Mouse (Mus musculus) cerebellum, adult 8-10 months (tissue): Measurements from ENCODE around the gene Atl2.

ENCODE experiments used
- DNase-seq: peaks from one replicate; pipeline ENCODE4 v3.0.0; 2022

The Atl2 gene

DNA sequence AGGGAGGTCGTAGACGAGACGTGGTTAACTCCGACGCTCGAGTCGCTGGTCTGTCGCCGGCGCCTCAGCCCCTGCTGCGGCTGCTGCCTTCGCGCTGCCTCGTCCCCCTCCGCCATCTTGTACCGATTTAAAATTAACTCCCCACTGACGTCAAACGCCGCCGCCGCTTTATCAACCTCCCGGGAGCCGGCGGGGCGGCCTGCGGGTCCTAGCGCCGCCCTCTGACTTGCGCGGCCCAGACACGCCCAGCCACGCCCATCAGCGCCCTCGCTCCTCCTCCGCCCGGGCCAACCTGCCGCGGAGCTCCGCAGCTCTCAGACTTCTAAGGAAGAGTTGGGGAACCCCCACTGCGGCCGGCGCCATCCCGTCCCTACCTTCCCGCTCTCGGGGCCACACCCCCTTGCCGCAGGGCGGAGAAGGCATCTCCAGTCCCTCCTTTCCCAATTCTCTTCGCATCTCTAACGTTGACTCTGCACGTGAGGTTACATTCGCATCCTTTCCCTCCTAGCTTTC lies at the start of gene Atl2:
Gene Atl2, minus strand, starts transcription at position 213 of the 513 bp plus-strand sequence.
- peak; percentile 88 for DNase-seq

DNA sequence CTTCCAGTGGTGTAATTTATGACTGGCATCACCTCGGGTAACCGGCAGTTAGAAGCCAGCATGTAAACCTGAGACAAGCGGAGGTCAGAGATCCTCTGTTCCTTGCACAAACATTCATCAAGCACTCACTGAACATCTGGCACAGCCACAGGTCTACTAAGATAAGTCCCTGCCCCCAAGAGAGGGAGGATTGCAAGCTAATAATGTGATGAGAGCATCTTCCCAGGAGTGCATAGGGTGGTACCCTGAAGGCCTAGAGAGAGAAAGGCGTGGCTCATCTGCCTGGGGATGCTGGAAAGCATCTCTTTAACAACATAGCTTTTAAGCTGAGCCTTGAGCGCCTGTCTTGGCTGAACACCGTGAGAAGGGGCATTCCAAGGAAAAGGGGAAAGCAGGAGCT lies 48.9 kb upstream of the Atl2 start:
- DNase-seq, result no peak

DNA sequence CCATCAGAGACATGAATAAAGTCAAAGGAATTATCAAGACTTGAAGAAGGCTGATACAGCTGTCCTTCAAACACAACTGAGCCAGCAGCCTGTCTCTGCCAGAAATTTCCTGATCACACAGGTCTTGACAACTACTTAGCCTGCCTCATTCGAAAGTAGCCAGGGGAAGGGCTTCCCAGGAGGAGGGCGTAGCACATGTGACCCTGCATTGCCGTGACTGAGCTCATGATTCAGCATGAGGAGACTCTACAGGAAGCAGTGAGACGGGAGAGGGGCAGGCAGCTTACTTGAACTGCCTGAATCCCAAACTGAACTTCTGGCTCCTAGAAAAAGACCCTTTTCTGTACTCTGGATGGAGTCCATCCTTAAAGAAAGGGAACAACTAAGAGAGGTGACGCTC lies 46.5 kb upstream of the Atl2 start:
- DNase-seq, result no peak

DNA sequence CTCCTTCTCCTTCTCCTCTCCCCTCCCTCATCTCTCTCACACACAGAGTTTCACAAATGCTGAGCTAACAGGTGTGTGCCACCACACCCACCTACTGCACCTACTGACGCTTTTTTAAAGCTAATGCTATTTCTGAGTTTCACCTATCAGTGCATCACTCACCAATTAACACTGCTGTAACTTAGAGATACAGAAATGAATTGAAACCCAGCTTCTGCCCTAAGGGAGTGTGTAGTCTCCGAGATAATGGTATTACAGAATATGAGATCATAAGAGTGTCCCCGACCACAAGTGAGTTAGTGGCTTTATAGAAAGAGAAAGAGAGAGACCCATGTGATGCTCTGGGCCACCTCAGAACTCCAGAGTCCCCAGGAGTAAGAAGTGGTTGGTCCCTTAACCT lies 43.2 kb upstream of the Atl2 start:
- DNase-seq, result no peak

DNA sequence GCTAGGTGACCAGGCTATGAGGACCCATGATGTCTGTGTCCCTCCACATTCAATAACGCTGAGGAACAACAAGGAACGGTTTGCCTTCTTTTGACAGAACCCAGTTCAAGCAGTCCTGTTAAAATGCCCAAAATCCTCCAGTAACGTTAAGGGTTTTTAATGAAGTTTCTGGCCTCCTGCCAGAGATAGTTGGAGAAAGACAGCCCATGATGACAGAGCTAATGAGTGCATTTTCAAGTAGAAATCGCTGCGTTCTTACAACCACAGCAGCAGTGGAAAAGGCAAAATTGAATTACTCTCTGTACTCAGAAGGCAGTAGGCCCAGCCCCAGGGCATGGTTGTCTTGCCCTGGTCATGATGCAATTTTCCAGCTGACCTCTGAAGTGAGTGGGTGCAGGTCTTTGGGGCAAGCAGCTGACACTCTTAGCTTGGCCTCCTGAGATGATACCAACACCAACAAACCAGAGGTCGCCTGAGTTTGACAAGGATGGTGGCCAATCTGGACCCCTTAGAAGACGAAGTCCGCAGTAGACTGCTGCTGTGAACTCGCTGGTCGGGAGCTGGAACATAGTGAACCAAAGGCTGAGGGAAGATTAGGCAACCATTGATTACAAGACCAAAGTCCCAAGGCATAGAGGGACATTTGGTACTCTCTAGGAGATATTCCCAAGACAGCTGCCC lies 42.1 kb upstream of the Atl2 start:
- no peak for DNase-seq

DNA sequence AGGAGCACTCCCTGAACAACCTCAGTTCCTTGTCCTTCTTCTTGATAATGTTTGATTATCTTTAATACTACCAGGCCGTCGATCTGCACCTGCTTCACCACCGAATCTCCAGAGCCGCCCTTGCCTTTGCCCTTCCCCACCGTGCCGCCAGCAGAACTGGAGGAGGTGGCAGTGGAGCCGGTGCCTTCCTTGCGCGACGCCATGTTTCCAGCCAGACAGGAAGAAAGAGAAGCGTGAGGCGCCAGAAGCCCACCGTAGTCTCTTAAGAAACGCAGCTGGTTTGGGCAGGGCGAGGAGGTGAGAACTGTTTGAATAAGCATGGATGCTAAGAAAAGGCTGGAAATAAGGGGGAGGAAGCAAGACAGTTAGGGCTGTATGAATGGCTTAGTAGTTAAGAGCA lies 38.4 kb upstream of the Atl2 start:
- DNase-seq, result no peak

DNA sequence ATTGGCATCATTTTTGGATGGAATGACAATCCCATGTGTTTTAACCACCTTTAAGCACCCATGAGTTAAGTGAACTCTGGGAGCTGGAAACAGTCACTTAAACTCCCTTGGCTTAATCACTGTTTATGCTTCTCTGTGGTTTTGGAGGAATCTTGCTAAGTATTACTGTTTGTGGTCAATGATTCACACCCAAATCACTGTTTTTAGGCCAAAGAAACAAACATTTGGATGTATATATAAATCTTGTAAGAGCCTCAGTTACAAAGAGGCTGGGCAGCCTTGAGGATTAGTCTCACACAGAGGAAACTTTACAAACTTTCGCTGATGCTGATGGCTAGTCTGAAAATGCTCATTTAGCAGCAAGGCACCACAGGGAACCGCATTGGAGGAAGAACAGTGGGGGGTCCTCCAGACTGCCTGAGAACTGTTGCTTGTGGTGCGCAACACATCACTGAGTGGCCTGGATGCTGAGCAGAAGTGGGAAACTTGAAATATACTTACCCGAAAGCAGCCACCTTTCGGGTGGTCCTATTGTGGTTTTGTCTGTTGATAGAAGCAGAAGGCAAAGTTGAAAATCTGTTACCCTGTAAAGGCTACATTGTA lies 36.9 kb upstream of the Atl2 start:
- DNase-seq, result no peak

DNA sequence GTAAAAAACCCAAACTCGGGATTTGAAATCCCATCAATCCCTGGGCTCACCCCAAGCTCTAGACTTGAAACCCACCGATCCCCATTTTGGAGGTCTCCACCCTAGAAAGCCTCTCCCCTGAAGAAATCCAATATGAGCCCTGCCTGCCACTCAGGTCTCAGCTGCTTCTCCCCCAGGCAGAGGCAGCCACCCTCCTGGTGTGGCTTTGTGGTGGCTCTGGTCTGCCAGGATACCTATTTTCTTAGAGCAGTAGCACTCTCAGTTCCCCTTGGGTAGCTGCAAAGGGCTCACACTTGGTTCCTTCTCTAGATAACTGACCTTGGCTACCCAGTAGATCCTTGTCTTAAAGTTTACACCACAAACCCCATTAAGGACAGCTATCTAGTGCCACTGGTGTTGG lies 31.2 kb upstream of the Atl2 start:
- DNase-seq, result no peak

DNA sequence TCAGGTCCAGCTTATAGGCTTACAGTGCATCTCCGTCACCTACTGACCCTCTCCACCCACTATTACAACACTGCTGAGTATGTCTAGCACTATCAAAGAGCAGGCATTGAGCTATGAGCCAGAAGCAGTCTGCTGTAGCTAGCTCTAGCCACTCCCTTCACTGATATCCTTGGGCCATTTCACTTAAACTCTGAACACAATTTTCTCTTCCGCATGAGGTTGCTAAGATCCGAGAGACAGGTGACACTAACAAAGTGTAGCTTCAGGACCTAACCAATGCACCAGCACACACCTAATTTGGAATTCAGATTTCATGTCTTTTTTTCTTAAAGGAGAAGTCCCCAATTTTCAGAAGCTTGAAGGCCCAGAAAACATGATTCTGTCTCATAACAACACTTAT lies 30.6 kb upstream of the Atl2 start:
- no peak for DNase-seq

DNA sequence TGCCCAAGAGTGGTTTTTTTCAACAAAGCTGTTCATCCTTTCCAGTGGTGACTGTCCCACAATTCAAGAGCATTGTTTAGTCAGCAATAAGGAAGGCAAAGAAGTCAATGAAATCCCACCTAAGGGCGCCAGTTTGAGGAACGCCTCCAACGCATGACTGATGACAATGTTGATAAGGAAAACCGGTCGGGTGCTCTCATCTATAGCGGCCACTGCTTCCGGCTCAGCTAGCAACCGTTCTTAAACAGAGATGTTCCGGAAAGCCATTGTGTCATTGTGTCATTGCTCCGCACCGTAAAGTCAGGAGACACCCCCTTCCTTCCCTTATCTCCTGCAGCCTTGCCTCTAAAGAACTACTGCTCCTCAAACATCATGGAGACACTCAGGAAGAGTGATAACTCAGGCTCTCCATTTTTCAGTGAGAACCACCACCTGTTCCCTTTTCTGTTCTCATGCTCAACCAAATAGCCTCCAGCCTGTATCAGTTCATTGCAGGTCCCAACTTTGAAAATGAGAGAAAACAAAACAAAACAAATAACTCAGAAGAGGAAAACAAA lies 30.0 kb upstream of the Atl2 start:
- no peak for DNase-seq

DNA sequence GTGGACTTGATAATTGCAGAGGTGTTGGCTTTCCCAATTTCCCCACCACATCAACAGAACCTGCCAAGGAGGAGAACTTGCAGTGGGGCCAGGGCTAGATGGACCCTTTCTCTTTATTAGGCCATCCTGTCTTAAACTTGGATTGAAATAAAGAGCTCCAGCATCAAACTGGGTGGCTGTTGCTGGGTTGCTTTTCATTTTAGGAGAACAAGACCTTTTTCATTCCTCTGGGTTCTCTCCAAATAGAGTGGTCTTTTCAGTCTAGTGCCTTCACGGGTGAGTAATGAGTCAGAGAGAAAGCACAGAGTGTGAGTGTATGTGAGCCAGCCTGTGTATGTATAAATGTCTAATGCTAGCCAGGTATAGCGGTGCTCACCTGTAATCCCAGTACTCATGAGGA lies 24.4 kb upstream of the Atl2 start:
- DNase-seq, result no peak

DNA sequence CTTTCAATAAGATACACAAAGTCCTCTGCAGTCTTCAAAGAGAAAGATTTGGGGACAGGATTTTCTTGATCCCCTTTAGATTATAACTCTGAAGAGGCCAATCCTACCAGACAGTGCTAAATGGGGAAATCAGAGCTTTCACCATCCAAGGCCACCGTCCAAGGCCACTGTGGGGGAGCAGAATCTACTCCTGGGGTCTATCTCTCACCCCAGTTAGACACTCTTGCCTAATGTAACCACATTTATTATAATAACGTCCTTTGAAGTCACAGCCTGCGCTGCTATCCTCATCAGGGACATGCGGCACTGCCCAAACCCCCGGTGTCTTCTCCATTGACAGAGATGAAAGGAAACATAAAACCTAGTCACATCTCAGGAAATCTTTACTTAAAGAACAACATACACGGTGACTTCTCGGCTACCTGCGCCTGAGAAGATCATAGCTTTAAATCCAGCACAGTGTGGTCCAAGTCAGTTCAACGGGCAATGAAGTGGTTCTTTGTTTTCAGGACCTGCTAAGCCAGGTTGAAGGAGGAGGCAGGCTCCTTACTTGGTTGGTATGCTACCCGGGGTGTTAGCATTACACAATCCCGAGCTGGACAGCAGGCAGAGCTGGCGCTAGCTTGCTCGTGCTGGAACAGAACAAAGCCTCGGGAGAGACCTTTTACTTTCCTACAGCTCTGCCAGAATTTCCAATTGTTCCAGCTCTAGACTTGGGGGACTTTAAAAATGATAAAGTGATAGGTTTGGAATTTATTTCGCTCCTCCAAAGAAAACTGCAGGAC lies 23.8 kb upstream of the Atl2 start:
- no peak for DNase-seq

DNA sequence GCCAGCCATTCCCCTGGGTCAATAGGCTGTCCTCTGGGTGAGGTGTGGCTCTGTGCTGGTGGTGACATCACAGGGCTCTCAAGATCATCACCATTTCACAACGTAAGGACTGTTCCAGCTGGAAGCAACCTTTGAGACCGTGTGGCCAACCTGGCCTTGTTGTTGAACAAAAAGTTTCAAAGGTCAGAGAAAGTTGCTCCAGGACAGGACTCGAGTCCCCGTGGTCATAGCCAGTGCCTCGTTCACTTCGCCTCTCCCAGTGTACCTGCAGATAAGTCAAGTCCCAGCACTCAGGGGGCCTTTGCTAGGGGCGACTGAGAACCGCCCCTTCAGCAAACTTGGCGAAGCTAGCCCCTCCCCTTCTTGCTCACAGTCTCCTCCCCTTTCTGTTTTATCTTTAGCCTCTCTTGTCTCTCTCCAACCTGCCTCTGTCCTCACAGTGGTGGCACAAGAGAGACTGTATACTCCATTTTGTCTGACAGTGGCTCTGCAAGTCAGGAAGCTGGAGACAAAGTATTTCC lies 22.6 kb upstream of the Atl2 start:
- no peak for DNase-seq

DNA sequence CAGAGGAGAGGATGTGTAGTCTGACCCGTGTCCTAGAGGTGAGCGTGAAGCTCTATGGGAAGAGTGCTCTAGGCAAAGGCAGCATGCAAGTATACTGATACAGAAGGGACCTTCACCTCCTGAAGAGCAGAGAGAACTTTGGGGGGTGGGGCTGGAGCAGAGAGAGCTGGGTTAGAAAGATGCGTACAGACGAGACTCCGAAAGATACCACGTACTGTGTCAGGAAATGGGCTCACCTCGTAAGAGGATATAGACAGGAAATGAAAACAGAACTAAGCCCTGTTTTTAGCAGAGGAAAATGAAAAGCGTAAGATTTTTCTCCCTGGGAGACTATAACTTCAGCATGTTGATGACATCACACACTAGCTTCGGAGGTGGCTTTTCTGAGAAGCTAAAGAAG lies 21.1 kb upstream of the Atl2 start:
- no peak for DNase-seq

DNA sequence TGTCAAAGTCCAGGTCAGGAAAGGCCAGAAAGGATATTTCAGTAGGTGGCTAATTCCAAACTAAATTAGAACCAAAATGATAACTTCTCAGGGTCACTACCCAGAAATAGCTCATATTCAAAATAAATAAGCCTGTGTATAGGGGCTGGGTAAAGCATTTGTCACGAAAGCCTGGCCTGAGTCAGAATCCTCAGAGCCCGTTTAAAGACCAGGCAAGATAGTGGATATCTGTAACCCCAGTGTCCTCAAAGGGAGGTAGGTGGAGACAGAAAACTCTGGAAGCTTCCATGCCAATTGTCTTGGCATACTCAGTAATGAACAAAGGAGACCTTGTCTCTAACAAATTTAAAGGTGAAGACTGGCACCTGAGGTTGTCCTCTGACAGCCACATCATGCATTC lies 16.3 kb upstream of the Atl2 start:
- no peak for DNase-seq

DNA sequence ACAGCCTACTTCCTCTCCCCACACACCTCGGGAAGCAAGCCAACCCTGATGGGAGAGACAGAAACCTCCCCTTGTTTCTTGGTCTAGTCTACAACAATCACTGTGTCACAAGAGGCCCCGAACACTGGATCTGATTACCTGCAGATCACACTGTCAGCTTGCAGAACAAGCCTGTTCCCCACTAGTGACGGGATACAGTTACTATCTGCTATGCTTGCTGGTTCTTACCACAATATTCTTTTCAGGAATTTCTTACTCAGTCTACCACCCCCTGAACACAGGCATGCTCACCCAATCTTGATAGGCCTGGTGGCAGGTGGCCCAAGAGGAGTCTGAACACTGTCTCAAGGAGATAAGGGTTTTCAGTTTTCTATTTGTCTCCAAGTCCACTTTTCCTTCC lies 15.8 kb upstream of the Atl2 start:
- DNase-seq, result no peak

DNA sequence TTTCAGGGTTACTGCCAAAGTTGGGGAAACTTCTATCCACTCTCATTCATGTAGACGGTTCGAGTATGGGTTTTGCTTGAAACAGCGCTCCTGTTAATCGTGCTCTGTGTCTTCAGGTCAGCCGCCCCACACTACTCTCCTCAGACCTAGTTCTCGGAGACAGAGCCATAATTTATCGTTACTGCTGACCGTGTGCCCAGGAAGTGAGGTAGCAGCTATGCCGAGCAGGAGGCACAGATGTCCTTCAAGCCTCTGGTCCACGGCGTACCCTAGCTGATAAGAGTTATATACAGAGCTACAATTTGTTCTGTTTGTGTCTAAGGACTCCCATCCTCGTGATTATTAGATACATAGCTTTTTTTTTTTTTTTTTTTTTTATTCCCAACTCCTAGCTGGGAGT lies 13.6 kb upstream of the Atl2 start:
- DNase-seq, result no peak

DNA sequence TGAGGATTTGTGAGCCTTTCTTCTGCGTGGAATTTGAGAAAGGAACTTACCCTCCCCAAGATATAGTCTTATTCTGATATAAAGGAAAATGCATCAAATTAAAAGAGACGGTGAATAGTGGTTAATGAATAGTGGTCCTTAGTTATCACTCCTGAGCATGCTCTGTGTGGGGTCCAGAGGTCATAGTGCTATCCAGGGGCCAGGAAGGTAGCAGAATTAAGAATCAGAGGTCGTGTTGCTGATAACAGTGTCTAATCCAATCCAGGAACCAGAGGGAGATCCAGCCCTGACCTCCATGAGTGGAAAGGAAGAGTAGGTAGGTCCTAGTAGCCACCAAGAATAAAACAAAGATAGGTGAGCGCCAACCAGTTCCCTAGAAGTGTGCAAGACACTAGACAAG lies 11.8 kb upstream of the Atl2 start:
- no peak for DNase-seq

DNA sequence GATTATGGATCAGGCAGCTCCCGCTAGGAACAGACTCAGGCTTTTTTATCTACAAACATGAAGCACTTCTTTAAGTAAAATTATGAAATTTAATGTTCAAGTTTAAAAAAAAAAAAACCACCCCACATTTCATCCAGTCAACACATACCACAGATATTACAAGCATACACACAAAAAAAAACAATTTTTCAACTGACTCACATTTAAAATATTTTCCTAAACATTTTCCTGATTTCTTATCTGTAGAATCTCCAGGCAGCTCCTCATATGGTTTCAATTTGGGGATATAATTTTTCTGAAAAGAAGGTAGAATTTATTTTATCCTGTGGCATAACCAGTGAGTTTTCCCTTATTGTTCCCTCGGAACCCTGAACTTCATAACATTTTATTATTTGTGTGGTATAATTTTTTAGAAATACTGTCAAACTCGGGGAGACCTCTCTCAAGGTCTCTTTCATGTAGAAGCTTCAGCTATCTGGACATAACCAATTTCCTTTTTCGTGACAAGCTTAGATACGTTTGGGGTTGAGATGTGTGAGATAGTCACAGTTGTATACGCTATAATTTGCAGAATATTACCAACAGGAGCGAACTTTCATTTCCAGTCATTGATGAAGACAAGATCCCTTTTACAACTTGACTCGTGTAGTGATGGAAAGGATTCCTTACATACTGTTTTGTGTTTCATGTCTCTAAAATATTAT lies 11.0 kb upstream of the Atl2 start:
- no peak for DNase-seq

DNA sequence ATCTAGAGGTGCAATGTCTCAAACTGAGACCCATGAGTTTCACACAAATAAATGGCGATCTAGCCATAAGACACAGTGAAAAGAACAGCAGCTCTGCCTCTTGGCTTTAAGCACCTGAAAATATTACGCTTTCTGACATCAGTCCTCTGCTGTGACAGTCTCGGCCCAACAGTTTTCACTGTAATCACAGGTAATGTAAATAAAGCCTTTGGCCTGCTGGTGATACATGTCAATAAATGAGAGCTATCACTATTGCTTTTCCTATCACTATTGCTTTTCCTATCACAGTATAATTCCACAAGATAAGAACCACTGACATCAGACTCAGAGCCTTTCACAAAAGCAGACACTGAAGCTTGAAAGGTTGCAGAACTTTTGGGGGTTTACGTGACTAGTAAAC lies 8.7 kb upstream of the Atl2 start:
- no peak for DNase-seq

DNA sequence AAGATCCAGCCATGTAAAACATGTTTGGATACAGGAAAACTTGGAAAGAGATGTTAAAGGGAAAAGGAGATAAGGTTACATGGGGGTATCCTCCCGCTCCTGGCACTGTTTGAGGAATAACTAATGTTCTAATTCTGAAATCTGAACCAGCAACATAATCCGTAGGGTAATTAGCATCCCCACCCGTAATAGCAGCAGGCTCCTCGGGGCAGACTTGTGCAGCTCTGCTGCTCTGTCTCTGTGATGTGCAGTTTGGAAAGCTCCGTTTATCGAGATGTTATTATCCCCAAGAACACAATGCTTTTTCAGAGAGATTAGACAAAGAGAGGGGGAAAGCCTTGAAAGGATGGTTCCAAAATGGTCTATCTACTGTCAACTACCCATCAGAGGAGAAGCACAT lies 5.3 kb upstream of the Atl2 start:
- DNase-seq, result no peak

DNA sequence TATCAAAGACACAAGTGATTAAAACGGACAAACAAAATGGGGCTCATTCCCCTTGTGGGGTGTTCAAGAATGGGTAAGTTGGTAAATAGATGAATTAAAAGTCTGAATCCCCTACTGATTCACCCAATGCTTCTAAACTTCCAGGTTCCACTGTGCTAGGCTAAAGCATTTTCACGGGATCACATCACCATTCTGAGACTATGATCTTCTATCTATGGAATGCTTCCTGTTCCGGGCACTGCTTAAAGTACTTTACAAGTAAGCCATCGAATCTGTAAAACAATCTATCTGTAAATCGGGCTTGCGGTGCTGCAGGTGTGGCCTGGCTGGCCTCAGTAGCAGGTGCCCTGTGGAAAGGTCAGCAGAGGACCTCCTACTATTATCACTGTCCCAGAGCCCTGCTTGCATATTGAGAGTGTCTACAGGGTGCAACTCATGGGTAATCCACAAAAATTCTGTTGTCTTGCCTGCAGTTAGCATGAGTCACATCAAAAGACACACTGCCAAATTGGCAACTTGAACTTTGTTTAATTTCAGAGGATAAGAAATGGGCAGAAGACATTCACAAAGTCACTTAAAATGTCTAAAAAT lies 2.3 kb upstream of the Atl2 start:
- no peak for DNase-seq

DNA sequence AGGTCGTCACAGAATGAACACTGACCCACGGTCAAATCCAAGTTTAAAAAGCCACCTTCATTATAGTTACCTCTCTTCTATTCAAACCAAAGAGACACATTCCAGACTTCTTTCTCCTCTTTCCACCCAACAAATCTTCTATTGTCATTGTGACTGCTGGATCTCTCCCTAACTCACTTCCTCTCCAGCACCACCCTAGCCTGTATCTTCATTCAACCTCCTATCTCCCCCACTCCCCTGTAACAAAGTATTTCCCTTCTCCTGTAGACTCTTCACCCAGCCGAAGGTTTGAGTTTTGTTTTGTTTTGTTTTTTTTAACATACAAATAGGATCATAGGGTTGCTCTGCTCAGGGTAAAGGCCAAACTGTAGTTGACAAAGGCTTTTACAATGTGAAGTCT lies 1.7 kb upstream of the Atl2 start:
- no peak for DNase-seq
